Mouse (Mus musculus): ENCODE data around the gene Gab2. TPM values are rescaled to one million over a fixed set of nuclear protein-coding genes. Genes with fewer than 3 reads are reported as not detected.

The Gab2 gene
- total RNA-seq, 2 experiments from 2014 or later, result 23.9 to 27.8 TPM

DNA sequence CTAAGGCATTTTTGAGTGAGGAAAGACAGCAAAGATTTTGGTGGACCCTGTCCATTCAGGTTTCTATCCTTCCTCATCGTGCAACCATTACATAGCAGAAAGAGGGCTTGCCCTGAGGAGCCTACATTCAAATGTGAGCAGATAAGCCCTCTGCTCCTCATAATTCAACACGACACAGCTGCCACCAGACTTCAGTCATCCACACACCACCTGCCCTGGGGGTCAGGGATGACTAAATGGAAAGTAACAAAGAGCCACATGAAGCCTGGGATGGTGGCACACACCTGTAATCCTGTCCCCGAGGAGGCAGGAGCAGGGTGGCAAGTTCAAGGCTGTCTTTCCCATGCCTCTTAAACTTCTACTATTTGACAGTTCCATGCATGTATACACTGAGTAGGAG, 276.5 kb downstream of the Gab2 start:
- intact Hi-C loops (cut with DNase I), result no loop called here
- DNase-seq, result no peak

DNA sequence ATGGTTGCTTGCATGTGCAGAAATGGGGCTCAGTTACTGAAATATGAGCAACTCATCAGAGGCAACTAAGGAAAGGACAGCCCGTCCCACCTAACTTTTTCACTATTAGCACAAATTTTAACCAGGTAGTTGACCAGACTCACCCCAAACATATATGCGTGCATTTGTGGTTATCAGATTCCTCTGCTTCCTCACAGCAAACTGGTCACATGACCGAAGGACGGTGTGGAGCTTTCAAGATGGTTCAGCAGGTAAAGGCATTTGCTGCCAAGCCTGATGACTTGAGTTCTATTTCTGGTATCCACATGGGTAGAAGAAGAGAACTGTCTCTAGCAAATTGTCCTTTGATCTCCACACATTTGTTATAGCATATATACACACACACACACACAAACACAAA, 277.0 kb downstream of the Gab2 start:
- DNase-seq, result no peak
- intact Hi-C loops (cut with DNase I), result no loop called here

Other genes starting within 250 kb of the Gab2 start
- gene Nars2, start 130.1 kb upstream of the Gab2 start, total RNA-seq (2021), result 10 to 100 TPM; 17.5 to 20.5 TPM